Mouse (Mus musculus): ENCODE measurements around the gene Odf3l1.
"Not testable (repeated sequence)": the region's sequence is repeated elsewhere in the genome, so short reads cannot be mapped to it uniquely, and the experiment has no call there.

Gene Odf3l1

DNA sequence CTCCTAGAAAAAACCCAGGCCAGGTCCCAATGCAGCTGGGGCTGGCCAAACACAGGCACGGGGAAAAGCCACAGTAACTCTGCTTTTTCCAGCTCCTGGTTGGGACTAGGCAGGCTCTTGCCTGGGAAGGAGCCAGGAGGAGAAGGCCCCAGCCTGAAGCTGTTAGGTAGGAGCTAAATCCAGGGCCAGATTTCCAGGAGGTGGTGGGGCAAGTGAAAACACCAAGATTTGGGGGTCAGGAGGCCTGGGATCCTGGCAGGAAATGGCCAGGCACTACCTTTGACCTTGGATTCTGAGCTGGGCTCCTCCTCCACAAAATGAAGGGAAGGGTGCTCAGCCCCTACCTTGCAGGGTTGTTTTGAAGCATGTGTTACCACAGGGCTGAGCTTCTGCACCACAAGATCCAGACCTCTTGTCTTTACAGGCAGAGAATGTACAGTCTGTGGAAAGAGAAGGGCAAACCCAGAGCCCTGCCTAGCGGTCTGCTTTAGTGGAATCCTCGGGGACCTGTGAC, at the start of gene Odf3l1:
Gene Odf3l1, minus strand, starts transcription at position 464 of the 514 bp plus-strand sequence.
- no peak for DNase-seq (ENCODE audit: low spot score in 2 of 2)

DNA sequence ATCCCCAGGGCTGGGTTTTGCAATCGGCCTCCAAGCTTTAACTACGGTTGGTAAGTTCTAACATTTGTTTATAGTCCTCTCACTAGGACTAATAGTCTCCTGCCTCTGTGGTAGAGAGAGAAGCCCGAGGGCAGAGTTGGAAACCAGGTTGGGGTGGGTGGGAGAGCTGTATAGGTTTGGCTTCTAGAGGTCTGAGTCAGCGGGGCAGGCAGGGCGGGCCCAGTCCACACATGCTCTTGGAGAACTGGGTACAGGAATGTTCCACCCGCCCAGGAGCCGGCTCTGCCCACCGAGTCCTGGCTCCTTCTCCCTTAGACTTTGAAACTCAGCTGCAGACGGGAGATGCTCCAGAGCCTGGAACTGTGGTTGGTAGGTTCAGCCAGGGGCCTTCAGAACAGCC, 49.5 kb upstream of the Odf3l1 start:
- DNase-seq (ENCODE audit: low spot score in 2 of 2): no peak

DNA sequence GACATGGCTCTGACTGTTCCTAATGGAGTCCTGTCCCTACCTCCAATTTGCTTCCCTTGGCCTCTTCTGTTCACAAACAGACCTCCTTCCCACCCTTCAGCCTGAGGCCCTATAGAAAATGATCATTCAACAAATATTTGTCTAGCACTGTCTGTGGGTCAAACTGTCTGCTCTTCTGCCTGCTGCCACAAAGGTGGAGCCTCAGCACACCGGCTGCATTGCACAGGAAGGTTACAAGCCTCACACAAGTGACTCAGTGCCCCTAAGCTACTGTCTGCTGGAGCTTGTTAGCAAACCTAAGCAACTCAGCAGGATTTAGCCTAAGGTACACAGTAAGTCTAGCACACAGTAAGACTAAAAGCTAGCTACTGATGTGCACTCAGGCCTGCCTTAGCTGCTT, 46.5 kb upstream of the Odf3l1 start:
- no peak for DNase-seq (ENCODE audit: low spot score in 2 of 2)

DNA sequence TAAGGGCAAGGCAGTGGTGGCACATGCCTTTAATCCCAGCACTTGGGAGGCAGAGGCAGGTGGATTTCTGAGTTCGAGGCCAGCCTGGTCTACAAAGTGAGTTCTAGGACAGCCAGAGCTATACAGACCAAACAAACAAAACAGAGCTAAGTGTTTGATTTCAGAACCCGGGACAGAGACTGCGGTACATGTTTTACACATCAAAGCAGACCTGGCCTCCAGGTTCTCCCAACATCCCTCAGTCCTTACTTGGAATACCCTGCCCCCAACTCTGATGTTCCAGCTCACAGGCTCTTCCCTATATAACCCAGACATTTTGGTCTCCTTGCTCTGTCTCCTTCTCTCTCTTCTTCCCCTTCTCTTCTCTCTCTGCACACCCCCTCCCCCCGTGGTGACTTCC, 45.5 kb upstream of the Odf3l1 start:
- DNase-seq (ENCODE audit: low spot score in 2 of 2): not testable (repeated sequence)

DNA sequence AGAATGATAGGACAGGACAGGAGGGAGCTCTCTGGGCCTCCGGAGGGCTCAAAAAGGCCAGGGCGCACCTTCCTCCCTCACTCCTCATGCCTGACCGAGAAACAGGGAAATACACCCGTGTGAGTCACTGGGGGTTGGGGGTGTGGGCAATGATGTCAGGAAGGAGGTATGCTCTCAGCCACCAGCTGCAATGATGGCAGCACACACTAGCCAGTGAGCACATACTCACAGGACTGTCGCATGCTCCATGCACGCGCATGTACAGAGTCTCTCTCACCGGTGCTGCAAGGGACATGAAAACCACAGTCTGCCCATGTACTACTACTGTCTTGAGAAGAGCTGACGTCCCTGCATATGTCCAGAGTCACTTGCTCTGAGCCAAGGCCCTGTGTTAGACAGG, 43.1 kb upstream of the Odf3l1 start:
- no peak for DNase-seq (ENCODE audit: low spot score in 2 of 2)

DNA sequence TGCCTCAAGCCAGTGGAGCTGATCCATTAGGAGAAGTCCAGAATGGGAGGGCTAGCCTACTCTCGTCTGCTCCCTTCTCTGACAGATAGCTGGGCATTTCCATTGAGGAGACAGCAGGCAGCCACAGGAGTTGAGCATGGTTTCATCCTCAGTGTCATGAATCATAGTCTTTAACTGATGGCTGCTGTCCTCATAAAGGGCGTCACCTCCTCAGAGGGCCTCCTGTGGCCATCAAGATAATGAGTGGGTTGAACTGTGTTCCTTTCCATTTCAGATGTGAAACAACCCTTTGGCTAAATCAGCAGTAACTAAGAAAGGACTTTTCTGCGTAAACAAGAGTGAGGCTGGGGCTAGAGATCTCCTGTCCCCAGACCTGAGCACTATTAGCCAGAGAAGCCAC, 39.2 kb upstream of the Odf3l1 start:
- DNase-seq (ENCODE audit: low spot score in 2 of 2): no peak

DNA sequence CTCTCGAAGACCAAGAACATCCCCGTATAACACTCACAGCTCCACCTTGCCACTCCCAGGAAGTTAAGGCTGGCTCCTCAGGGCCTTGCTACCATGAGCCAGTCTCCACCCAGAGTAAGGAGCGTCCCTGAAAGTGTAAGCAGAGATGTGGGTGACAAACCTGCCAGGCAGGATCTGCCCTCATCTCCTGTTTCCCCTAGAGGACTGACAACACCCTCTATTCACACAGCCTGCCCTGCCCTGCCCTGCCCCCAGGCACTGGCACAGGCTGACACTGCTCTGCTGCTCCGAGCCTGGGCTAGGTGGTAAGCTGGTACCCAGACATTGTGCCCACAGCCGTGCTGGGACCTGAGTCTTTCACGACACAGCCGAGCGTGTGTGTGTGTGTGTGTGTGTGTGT, 36.7 kb upstream of the Odf3l1 start:
- DNase-seq (ENCODE audit: low spot score in 2 of 2): no peak

DNA sequence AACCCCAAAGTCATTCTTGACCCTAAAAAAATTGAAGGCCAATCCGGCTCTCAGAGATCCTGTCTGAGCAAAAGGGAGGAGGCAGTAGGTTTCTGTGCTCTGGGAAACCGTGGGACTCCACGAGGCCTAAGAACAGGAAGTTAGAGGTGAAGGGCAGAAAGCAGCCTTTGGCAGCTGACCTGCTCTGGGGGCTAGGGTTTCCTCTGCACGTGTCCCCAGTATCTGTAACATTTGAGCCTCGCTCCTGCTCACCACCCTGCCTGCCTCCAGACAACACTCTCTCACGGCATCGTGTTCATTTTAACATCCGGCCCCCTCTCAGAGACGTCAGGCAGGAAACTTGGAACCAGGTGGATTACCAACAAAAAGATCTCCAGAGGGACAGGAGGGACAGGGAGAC, 36.1 kb upstream of the Odf3l1 start:
- no peak for DNase-seq (ENCODE audit: low spot score in 2 of 2)

DNA sequence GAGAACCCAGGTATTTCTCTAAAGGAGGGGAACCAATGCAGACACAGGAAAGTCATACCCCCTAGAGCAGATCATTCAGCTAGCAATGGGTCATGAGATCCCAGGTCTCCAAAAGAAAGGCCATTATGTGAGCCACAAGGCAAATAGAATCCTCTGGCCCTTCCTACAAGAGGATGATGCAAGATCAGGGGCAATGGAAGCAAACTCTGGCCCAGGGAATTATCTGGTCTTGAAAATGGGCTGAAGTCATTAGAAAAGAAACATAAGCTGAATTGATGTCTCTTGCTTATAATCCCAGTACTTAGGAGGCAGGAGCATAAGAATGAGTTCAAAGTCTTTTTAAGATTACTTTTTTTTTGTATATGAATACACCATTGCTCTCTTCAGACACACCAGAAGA, 35.6 kb upstream of the Odf3l1 start:
- DNase-seq (ENCODE audit: low spot score in 2 of 2): no peak

DNA sequence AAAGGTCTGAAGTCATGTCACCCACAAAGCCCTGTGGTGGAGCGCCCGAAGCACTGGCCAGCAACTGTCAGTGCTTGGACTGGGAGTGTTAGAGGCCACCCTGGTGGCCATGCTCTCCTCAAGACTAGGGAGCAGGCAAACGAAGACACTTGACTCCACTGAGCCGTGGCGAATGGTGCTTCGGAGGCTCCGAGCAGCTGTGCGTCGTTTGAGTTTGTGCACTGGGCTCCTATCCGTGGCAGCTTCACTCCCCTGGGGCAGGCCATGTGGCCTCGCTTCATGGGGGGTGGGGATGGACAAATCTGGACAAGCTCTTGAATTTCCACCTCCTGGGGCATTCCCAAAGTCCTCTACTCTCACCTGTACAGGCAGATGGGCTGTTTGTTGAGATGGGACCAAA, 34.9 kb upstream of the Odf3l1 start:
- no peak for DNase-seq (ENCODE audit: low spot score in 2 of 2)

DNA sequence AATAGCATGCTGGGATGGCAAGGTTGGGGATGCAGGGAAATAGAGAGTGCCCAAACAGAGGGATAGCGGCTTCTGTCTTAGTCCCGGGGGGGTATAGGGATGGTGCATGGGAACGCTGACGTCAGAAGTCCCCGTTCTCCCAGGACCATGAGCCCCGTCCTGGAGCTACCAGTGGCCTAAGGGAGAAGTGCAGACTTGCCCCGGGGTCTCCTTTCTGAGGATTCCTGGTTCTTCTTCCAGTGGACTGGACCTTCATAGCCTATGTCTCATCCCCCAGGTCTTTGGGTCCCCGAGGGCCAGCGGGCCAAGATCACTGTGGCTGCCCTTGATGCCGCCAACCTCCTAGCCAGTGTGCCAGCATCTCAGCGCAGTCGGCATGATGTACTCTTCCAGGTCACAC, 32.3 kb upstream of the Odf3l1 start:
- no peak for DNase-seq (ENCODE audit: low spot score in 2 of 2)

DNA sequence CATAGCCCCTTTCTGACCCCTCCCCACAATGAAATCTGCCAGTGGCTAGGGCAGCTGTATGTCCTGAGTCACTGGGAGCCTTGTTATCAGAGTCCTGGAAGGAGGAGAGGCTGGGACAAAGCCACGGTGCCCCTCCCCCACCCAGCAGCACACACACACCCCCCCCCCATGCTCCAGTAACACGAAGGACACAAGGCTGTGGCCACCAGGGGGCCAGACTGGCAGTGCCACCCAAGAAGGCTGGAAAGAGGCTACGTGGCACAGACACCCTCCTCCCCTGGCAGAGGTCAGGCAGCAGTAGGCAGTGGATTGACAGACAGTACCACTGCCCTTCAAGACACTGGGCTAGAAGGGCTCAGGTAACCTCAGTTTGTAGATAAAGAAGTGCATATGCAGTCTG, 29.5 kb upstream of the Odf3l1 start:
- no peak for DNase-seq (ENCODE audit: low spot score in 2 of 2)

DNA sequence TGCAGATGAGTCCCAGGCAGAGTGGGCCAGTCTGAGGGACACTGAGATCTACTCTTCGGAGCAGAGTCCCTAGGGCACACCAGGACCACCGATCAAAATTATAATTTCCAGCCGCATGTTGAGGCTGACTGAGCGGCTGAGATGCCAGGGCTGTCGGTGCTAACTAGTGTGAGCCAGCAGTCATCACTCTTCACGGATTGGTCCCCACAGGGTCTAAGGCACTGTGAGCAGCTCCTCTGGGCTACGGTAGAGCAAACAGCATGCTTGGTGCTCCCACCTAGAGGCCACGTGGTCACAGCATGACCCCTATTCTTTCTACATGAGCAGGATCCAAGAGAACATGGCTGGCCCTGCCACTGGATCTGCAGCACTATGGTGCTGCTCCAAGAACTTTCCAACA, 28.8 kb upstream of the Odf3l1 start:
- DNase-seq (ENCODE audit: low spot score in 2 of 2): no peak

DNA sequence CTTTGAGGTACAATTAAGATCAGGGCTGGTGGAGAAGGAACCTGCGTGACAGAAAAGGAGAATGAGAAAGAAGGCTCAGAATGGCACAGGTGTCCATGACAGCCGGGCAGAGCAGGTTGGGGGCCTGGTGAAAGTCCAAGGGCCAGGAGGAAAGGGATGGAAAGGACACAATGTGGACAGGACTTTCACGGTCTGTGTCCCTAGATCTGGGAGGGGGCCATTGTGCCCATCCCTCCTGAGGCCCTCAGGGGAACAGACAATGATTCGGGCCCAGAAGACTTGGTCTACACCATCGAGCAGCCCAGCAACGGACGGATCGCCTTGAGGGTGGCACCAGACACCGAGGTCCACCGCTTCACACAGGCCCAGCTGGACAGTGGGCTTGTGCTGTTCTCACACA, 27.6 kb upstream of the Odf3l1 start:
- DNase-seq (ENCODE audit: low spot score in 2 of 2): no peak

DNA sequence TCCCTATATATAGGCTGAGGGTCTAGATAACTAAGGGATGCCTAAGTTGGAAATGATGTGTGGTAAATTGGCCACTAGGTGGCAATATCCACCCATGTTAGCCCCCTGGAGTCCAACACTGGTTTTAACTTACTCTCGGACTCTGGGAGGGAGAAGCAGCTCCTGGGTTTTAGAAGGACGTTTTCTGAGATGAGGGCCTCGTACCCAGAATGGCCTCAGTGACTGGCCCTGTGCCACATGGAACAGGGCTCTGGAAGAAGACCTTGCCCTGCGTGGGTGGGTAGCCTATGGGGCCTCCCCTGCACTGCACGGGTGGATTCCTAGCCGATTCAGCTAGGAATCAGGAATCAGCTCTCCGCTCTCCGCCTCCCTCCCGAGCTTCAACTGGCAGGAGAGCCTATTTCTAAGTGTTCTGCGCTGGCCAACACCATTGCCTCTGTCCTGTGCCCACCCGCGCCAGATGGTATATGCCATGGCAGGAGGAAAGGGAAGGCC, 27.1 kb upstream of the Odf3l1 start:
- peak in 1 of 2 experiments; percentile 64 for DNase-seq (ENCODE audit: low spot score in 2 of 2)

DNA sequence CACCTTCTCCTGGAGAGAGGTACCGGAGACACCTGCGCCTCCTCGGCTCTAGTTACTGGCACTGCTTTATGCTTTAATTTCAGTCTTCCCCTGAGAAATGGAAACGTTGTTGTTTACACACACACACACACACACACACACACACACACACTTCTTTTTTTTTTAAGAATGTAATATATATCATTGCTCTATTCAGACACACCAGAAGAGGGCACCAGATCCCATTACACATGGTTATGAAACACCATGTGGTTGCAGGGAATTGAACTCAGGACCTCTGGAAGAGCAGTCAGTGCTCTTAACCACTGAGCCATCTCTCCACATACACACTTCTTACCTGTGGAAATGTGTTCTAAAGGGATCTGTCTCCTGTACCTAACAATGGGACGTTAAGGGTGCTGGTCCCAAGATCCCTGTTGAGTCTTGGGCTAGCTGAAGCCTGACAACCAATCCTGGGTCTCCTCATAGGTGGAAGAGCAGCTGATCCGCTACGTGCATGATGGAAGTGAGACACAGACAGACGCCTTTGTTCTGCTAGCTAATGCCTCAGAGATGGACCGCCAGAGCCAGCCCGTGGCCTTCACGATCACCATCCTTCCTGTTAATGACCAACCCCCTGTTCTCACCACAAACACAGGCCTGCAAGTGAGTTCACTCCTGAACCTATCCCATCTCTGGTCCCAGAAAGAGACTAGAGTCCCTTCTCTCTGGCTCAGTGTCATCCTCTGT, 26.2 kb upstream of the Odf3l1 start:
- DNase-seq (ENCODE audit: low spot score in 2 of 2): no peak

DNA sequence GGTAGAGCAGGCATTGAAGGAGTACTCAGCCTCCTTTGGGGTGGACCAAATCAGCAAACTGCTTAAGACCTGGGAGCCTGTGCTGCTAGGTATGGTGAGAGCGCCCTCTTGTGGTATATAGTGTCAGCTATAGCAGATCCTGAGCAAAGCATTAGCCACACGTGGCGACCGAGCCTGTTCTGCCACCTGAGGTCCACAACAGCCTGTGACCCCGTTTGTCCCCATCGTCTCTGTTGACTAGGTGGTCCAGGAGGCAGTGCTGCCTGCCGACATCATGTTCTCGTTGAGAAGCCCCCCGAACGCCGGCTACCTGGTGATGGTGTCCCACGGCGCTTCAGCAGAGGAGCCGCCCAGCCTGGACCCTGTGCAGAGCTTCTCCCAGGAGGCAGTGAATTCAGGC, 25.3 kb upstream of the Odf3l1 start:
- DNase-seq (ENCODE audit: low spot score in 2 of 2): peak in 1 of 2 experiments; percentile 75

DNA sequence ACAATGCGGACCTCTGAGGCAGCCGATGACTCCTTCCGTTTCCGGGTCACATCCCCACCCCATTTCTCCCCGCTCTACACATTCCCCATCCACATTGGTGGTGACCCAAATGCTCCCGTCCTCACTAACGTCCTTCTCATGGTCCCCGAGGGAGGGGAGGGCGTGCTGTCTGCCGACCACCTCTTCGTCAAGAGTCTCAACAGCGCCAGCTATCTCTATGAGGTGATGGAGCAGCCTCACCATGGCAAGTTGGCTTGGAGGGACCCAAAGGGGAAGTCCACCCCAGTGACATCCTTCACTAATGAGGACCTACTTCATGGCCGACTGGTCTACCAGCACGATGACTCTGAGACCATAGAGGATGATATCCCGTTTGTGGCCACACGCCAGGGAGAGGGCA, 23.1 kb upstream of the Odf3l1 start:
- DNase-seq (ENCODE audit: low spot score in 2 of 2): no peak

DNA sequence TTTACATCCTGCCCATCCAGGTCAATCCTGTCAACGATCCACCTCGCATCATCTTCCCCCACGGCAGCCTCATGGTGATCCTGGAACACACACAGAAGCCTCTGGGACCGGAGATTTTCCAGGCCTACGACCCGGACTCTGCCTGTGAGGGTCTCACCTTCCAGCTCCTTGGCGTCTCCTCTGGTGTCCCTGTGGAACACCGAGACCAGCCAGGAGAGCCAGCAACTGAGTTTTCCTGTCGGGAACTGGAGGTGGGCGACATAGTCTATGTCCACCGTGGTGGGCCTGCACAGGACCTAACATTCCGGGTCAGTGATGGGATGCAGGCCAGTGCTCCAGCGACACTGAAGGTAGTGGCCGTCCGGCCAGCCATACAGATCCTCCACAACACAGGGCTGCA, 22.1 kb upstream of the Odf3l1 start:
- no peak for DNase-seq (ENCODE audit: low spot score in 2 of 2)

DNA sequence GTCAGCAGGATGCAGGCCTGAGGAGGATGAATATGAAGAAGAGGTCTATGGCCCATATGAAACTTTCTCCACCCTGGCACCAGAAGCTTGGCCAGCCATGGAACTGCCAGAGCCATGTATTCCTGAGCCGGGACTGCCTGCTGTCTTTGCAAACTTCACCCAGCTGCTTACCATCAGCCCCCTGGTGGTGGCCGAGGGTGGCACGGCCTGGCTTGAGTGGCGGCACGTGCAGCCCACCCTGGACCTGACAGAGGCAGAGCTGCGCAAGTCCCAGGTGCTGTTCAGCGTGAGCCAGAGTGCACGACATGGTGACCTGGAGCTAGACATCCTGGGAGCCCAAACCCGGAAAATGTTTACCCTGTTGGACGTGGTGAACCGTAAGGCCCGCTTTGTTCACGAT, 21.6 kb upstream of the Odf3l1 start:
- DNase-seq (ENCODE audit: low spot score in 2 of 2): peak in 1 of 2 experiments; percentile 44

DNA sequence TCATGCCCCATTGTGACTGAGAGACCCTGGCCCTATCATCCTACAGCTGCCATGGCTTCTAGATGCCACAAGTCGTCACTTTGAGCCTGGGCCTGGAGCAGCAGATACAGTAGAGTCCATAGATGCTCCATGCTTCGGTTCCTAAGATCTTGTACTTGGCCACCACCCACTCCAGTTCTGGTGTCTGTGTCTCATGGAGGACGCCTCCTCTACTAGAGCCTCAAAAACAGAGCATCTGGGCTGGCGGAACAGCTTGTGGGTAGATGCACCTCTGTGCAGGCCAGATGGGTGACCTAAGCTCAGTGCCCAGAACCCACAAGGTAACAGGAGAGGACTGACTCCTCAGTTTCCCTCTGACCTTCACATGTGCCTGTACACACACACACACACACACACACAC, 19.8 kb upstream of the Odf3l1 start:
- DNase-seq (ENCODE audit: low spot score in 2 of 2): no peak

DNA sequence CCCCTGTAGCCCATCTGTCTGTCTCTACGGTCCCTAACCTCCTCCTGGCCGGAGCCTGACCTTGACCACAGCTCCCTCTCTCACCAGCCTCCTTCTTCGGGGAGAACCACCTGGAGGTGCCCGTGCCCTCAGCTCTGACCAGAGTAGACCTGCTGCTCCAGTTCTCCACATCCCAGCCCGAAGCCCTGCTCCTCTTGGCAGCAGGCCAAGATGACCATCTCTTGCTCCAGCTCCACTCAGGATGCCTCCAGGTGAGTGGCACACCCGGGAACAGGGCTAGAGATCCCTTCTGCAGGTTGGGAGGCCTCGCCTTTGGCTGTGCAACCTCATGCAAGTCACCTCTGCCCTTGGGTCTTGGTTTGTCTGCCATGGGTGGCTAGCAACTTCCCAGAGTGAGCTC, 19.0 kb upstream of the Odf3l1 start:
- DNase-seq (ENCODE audit: low spot score in 2 of 2): no peak

DNA sequence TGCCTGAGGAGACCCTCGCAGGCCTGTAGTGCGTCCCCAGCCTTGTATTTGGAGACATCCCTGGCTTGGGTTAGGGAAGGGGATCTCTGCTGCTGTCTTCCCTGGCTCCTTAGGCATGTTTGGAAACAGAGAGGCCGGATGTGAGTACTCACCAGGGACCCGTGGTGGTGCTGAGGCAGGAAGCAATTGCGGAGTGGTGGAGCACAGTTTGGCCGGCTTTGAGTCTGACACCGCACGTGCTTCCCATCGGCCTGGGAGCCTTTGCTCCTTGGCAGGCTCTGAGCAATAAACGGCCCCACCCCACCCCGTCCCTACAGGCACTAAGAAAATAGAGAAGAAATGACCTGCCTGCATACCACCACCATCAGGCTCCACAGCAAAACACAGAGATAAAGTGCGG, 18.3 kb upstream of the Odf3l1 start:
- no peak for DNase-seq (ENCODE audit: low spot score in 2 of 2)

DNA sequence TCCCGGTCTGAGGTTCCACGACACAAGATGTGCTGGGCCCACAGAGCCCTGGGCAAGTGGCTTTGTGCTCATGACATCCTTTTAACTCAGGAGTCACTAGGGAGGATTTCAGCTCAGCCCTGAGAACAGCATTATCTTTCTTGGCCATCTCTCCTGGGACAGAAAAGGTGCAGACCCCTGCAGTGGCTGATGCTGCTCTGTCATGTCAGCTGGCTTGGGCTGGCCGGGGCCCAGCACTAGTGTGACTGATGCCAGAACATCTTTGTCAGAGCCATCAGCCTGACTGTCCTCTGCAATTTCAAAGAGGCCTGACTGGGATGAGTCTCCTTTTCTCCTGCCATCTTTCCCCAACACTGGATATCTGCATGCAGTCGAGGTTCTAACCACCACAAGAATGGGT, 17.8 kb upstream of the Odf3l1 start:
- no peak for DNase-seq (ENCODE audit: low spot score in 2 of 2)
